Mouse (Mus musculus) liver, postnatal 0 days (tissue): Measurements from ENCODE around the gene Gfpt1.

Experiments used
- CTCF ChIP-seq: sonication (generic); IDR thresholded peaks from 2 replicates; pipeline ENCODE4 v1.5.1; 2016; ENCODE audit warnings: antibody characterized with exemption, low read depth
- EP300 ChIP-seq: IDR thresholded peaks from 2 replicates; pipeline ENCODE4 v1.6.1; 2016; ENCODE audit warnings: antibody characterized with exemption, low read depth, mild to moderate bottlenecking

DNA sequence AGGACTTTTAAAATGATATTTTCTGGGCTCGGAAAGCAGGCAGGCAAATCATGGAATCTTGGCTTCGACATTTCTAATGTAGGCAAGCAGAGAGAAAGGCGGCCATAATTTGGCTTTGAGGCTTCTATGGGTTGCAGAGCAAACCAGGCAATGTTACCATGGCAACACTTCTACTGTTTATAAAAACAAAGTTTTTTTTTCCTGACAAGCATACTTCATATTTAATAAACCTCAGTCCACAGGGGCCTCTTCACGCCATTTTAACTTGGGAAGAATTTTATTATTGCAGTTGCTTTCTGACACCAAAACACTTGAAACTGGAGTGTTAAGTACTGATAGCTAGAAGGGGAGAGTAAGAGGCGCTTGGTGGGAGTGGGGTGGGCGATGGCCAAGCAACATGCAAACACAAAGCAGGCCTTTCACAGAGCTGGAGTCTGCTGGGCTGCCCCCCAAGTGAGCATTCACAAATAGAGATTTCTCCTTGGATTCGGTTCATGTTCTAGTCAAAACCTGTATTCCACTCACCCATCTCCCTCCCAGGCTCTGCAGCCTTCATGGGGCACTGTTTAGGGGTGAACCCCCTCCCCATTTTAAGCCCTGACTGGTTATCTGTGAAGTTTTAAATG is 57.1 kb downstream of the Gfpt1 start:
- TF ChIP-seq EP300, result no peak
- no peak for TF ChIP-seq CTCF
